Mouse (Mus musculus): ENCODE measurements around the gene Agxt.
A peak's percentile ranks its signal among the peaks of the same experiment; 100 is the strongest.

Gene Agxt

DNA sequence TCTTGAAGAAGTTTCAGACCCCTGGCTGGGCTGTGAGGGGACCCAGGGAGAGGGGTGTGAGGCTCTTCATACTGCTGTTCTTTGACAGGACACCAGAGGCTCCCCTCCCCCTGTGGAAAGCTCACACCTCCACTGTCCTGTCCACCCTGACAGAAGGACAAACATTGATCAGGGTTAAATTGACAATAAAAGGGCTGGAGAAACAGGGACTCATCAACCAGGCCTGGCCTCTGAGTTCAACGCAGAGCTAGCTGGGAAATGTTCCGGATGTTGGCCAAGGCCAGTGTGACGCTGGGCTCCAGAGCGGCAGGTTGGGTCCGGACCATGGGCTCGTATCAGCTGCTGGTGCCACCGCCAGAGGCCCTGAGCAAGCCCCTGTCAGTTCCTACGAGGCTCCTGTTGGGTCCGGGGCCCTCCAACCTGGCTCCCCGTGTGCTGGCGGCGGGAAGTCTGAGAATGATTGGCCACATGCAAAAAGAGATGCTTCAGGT is at the start of gene Agxt:
Agxt (plus strand) TSS at position 205 of the 491 bp plus-strand sequence.
- no peak for DNase-seq (ENCODE audit: low read depth, low spot score)

DNA sequence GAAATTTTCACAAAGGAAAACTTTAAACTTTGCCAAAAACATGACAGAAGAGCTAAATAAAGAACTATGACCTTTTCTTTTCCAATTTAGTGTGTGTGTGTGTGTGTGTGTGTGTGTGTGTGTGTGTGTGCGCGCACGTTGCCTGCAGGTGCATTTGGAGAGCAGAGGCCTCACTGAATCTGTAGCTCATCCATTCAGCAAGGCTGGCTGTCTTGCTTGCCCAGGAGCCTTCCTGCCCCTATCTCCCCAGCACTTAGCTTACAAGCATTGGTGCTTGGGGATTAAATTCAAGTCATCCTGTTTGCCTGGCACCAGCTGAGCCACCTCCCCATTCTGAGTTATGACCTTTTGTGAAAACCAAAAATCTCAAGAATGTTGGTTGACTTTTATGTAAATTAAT is 42.5 kb upstream of the Agxt start:
- no peak for DNase-seq (ENCODE audit: low read depth, low spot score)

DNA sequence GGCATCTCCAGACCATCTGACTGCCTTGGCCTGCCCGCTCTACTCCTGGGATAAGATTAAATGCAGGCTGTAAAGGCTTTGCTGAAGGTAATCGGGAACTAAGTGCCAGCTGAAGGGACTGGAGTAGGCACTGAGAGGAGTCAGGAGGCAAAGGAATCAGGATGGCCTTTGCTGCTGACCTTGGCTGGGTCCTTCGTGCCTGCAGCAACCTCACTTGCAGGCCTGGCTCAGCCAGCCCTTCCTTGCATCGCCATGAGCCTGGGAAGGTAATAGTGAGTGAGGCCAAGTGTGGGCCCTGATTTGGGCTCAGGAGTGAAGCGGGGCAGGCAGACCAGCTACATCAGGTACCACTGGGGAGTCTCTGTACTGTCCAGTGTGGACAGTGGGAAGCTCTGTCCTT is 36.1 kb upstream of the Agxt start:
- no peak for DNase-seq (ENCODE audit: low read depth, low spot score)

DNA sequence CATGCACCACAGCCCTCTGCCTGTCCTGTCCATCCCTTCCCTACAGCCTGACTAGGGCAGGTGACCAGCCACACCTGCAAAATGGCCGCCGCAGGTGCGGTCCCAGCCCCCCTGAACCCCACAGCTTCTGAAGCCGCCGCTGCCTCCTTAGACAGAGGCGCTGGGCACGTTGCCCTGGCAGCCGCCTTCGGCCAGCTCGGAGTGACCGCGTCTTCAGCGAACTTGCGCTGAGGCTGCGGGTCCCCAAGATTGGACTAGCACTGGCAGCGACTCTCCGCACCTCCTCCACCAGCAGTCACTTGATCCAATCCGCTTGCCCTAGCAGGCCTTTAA is 34.8 kb upstream of the Agxt start:
- no peak for DNase-seq (ENCODE audit: low read depth, low spot score)

DNA sequence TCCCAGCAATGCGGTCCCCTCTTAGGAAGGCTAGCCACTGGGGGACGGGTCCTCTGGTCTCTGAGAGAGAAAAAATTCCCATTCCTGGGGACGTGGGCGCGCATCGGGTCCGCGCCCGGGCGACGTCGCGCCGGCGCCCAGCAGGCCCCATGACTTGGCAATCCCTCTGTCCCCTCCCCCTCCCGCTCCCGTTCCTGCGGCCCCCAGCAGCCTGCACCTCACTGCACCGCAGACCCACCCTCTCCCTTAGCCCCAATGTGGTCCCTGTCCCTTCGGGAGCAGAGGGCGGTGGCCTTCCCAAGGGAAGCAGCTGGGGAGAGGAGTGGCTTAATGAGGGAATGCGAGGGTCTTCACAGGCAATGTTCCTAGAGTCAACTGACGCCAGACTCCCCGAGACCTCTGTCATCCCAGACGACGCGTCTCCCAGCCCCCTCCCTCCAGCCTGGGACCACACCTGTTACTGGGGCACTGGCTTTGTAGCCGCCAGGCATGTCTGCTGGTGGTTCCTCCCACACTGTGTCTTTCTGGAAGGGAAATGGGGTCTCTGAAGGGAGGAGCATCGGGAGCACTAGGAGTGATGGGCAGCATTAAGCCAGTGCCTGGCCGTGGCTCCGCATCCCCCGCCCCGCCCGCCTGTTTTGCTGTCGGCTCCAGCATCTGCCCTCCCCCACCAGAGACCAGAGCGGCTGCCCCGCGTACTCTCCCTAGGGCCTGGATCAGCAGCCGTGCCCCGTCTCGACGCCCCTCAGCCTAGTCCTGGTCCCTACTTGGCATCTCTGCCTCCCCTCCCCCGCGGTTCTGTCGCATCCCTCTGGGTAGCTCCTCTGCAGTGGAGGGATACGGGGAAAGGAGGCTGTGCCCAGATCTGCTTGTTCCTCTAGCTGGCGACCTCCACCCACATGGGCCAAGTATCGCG is 34.2 kb upstream of the Agxt start:
- DNase-seq (ENCODE audit: low read depth, low spot score): no peak

DNA sequence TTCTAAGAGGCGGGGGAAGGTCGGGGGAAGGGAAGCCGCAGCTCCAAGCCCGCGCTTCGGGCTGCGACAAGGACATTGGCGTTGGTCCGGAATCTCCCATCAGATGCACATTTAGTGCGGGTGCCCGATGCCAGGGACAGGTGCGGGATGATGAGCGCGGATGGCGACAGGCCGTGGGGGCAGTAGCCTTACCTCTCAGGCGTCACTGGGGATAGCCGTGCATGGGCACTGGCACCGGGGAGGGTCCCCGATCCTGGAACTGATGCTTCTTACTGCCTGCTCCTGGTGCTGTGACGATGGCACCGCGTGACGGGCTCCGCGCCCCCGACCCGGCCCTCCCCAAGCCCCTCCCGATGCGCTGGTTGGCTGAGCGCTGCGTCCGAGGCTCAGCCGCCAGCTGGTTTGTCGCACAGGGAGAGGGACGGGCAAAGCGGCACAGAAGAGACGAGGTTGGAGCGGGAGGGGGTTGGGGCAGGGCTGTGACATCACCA is 33.4 kb upstream of the Agxt start, which contains the start of gene Kif1a:
Kif1a (minus strand) TSS at position 381 of the 491 bp plus-strand sequence.
- DNase-seq (ENCODE audit: low read depth, low spot score): no peak

DNA sequence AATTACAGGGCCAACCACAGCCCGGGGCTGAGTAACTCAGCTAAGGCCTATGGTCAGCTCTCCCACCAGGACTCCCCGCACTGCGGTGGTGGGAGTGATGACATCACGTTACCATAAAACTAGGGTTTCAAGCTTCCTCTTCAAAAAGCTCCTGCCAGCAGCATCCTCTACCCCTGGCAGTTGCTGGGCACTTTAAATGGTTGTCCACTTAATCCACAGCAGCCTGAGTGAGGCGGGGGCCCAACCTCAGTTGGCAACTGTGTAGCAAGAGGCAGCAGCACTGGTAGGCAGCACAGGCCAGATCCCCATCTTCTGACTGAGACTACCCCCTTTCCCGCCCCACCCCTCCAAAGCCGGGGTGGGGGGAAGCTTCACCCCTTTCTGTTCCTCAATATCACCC is 32.3 kb upstream of the Agxt start:
- no peak for DNase-seq (ENCODE audit: low read depth, low spot score)

DNA sequence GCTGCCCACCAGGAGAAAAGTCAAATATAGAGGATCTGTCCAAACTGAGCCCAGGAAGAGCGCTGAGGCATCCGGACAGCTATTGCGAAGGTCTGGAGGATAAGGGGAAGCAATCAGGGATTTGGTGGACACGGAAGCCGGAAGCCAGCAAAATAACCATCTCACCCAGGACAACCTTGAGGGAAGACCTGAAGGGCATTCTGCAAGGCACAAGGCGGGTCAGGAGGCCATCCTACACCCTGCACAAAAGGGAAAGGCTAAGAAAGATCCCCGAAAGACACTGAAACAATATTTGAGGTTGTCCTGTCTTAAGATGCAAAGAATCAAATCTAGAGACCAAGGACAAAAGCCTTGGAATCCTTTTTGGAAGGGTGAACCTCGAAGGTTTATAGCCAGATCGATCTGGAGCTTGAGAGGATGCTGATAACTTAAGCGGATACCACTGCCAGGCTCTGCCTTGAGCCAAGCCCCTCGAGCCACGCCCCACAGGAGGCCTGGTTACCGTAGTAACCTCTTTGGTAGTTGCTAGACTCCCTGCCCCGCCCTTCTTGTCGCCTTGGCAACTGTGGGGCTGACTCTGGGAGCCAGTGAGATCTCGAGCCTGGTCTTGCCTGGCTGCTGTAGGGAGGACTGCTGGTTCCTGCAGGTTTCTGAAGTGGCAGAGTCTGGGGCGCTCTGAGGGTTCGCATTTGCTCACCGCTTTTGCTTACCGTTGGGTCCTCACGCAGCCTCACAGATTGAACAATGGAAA is 20.2 kb upstream of the Agxt start:
- peak; percentile 9 for DNase-seq (ENCODE audit: low read depth, low spot score)

DNA sequence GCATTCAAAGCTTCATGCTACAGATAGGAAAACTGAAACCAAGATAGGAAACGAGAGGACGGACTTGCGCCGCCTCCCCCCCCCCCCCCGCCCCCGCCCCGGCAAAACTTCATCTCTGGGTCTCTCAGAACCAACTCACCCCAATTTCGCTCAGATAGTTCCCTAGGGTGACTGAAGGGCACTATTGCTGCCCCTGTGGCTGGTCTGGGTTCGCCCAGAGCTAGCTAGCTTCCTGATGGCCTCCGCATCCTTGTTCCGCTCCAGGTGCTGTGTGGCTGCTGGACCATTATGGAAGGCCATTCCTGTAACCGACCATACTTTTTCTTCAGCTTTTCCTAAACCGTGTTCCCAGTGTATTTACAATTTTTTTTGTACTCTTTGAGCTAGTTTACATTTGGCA is 19.6 kb upstream of the Agxt start:
- DNase-seq (ENCODE audit: low read depth, low spot score): no peak

DNA sequence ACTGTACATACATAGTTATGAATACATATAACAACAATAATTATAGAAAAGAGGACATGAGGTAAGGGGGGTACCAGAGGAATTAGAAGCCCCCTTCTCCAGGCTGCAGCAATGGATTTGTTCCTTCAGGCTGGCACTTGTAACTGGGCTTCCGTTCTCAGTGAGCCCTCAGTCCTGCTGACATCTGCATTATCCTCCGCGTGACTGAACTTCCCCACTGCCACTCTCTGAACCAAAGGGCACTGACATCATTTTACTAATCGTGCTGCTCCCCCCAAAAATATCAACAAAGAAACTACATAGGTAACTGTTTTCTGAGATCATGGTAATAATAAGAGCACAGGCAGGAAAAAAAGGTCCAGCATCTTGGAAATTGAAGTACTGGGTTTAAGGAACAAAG is 16.2 kb upstream of the Agxt start:
- DNase-seq (ENCODE audit: low read depth, low spot score): no peak

DNA sequence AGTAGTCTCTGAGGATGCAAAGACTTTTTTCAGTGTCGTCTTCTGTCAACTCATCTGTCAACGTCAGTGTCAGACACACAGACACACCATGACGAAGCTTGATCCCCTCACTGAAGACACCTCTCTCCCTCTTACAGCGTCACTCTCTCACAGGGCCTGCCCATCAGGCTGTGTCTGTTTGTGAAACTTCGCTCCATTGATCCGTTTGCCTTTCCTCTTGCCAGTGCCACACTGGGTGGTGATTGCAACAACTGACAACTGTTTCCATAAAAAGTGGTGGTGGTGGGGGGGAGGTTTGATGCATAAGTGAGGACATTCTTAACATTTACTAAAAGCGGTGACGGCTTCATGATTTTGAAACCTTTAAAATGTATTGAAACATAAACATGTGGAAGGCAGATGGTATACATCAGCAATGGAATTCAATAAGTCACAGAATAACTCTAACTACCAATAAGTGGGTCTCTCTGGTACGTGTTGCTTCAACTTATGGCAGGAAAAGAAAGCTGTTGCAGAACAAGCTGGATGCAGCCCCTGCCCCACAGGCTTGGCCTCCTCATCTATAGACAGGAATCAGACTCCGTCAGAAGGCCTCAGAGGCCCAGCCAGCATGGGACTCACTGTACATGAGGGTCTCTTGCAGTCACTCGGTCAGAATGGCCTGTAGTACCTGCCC is 11.7 kb upstream of the Agxt start:
- DNase-seq (ENCODE audit: low read depth, low spot score): no peak

DNA sequence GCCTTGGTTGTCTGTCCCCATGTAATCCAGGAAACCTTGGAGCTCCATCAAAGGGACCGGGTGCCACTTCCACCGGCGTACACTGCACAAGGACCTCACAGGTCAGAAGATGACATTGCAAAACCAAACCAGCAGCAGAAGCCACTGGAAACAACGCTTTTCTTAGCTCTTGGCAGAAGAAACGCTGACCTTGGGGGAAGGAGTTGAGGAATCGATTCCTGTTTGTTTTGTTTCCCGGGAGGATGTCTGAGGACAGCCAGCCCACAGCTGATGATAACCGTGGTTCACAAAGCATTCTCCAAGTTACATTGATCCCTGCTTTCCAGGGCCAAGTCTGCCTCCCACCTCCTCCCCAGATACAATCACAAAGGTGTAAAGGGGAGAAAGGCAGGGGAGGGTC is 11.0 kb upstream of the Agxt start:
- no peak for DNase-seq (ENCODE audit: low read depth, low spot score)

DNA sequence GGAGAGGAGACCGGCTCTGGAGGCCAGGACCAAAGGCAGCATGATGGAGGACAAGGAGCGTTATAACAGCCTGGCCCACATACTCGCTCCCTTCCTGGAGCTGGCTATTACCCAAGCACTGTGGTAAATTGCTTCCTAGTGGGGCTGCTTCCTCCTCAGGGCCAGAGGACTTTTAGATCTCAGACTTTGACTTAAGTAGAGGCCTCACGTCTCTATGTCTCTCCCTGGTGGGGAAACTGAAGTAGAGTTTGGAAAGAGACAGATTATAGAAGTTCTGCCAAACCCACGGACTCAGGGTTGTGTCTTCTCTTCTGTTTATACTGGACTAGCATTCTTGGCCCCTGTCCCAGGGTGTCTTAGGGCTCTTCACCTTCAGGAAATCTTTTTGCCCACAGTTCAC is 9.8 kb upstream of the Agxt start:
- DNase-seq (ENCODE audit: low read depth, low spot score): no peak

DNA sequence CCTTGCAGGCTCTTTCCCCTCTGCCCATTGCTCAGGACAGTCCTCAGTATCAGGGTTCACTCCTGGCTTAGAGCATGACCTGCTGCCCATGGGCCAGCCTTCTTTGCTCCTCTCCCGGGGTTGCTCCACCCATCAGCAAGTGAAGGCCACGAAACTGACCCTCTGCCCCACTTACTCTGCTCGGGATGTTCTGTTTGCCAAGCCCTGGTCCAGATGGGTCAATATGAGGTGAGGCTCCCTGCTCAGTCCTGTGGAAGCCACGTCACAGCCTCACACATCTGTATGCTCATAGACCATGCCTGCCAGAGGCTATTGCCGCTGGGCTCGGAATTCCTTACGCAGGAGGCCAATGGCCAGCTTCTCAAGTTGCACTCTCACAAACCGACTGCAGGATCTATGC is 6.8 kb upstream of the Agxt start:
- no peak for DNase-seq (ENCODE audit: low read depth, low spot score)

DNA sequence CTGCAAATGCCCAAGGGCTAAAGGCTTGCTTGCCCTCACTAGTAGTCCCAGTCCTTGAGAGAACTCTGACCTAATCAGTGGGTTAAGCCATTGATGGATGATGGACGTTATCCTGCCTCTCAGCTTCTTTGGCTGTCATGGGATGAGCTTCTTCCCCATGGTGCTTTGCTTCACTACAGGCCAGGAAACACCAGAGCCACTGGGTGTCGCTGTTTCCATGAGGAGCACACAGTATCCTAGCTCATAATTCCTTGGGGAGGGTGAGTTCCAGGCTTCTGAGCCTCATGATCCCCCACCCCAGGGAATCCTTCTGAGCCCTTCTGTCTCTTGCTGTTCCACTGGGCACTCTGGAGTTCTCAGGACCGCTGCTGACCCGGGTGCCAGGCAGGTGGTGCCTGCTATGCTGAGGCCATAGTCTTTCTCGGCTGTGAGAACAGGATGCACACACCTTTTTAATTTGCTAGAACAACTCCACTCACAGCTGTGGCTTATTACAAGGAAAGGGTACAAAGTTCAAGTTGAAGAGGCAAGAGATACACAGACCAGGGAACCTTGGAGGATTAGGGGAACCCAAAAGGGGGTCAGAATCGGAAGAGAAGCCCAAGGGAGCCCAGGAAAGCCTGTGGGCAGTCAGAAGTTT is 6.2 kb upstream of the Agxt start:
- no peak for DNase-seq (ENCODE audit: low read depth, low spot score)

DNA sequence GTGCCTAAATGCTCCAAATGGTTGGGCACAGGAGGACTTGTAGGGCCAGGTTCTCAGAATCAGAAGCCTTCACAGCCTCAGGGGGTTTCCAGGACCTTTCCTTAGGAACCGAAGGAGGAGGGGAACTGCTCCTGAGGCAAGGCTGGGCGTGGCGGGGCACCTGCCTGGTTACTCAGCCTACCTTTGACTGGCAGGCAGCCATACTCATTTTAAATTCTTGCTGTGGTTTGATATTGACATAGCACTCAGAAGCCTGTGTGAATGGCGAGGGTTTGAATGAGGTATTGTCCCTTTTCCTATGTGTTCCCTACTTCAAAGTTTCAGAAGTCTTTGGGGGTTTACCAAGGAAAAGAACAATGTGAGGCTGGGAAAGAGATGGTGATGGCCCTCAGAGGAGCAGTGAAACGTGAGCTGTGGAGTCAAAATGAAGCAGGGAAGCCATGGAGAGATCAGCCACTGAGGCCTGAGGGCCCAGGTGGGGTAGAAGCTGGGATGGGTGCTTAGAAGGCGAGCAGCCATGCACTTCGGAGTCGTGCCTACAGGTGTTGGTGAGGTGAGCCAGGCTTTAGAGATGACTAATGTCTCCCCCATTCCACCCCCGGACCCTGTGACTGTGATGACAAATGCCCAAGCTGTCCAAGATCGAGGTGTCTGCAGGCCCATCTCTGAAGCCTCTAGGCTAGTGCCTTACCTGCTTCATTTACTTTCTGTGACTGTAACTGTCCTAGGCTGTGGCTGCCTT is 4.6 kb upstream of the Agxt start:
- DNase-seq (ENCODE audit: low read depth, low spot score): no peak

DNA sequence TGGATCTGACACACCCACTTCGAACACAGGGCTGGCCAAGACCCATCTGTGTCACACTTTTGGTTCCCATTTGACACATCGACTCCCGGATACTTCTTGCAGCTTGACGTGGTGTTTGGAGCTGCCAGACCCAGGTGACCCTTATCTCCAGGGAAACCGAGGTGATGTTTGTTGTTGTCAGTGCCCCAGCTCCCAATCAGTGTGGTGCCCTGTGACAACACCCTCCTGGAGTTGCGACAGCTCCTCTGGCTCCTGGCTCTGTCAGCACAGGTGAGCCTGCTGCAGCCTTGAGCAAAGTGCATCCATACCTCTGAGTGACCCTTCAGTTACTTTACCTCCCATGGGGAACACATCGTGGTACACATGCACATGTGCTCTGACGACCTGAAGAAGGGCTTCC is 2.4 kb upstream of the Agxt start:
- DNase-seq (ENCODE audit: low read depth, low spot score): no peak

DNA sequence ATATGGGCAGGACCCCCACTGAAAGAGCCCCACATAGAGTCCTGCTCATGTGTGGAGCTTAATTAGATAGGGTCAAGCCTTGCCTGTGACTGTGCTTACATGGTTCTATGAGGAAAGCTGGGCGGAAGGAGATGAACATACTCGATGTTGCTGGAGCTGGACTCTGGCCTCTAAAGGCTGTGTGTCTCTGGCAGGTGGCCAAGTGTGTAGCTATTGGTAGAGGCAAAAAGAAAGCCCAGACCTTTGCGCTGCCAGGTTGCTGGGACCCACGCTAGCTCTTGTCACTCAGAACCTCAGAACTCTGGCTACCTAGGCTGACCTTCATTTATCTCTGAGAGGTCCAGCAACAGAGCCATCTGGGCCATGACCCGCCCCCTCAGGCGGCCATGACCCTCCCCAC is 3.5 kb downstream of the Agxt start:
- no peak for DNase-seq (ENCODE audit: low read depth, low spot score)

DNA sequence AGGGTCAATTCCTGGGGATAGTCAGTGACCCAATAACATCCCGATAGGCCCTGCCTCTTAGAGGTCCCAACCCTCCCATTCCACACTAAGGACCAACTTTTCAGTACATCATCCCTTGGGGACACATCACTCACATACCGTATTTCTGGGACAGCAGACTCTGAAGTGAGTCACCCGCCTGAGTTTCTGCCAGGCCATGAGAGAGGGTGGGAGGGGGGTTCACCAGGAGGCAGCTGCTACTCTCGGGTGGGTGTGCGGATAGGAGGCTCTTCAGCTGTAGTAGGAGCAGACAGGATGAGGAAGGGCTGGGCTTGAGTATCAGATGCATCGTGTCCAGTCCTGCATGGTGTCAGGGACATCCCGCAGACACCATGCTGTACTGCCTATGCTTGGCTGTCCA is 4.7 kb downstream of the Agxt start:
- DNase-seq (ENCODE audit: low read depth, low spot score): no peak

DNA sequence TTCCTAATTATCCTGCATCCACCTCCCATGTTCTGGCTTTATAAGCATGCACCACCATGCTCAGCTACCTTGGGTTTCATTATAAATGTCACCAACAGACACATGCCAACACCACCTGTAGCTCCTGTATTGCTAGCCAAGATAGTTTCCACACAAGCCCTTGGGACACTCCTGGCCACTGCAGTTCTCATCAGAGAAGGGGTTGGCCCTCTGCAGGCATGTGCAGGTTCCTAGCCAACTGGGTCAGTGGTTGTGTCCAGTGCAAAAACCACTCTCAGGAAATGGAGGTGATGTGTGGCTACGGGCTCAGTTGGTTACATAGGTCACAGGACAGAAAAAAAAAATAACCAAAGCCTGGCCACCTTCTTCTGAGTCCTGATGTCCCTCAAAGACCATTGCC is 7.8 kb downstream of the Agxt start:
- no peak for DNase-seq (ENCODE audit: low read depth, low spot score)

DNA sequence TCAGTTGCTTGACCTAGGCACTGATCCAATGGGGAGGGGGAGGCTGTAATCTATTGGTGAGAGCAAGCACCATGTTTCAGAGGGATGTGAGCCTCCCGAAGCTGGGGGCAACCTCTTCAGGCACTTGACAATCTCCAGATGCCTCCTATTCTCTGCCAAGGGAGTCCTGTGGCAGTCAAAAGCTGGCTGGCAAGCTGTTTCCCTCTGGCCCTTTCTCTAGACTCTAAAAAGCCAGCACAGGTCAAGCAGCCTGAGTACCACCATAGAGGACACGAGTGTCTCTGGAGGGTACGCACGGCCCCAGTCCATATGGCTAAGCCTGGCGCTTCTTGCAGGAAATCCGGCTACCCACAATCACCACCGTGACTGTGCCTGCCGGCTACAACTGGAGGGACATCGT is 9.1 kb downstream of the Agxt start:
- DNase-seq (ENCODE audit: low read depth, low spot score): no peak
